Mouse (Mus musculus): ENCODE results near the gene Rps23. TPM values are rescaled to one million over a fixed set of nuclear protein-coding genes. Genes with fewer than 3 reads are reported as not detected.

The Rps23 gene
- total RNA-seq, 2 experiments from 2014 or later, result 233 to 256 TPM

Other genes with a start within 250 kb of the Rps23 start
- gene Atp6ap1l, start 17.6 kb upstream of the Rps23 start, total RNA-seq (2021), result 10 to 100 TPM; 20.9 to 23.8 TPM